Mouse (Mus musculus): ENCODE data around the gene Dph1. TPM values are rescaled to one million over a fixed set of nuclear protein-coding genes. Genes with fewer than 3 reads are reported as not detected.

The Dph1 gene
- total RNA-seq, 2 experiments from 2014 or later, result 26.8 to 29.0 TPM

DNA sequence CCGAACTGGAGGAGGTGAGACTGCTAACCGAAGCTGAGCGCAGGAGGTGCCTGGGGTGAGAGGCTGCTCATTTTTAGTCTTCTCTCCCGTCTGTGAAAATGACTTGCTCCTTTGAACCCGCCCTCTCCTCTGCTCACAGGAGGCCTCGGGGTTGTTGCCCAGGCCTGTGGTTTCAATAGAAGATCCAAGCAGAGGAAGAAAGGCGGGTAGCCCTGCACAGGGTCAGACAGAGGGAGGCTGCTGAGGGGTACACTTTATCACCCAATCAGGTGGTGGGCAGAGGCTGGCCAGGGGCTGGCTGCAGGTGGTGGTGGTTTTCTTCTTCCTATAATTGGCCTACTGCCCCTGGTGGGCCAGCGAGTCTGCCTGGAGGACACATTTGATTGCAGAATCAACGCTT is 13.4 kb upstream of the Dph1 start:
- no peak for DNase-seq (ENCODE audit: low spot score in 2 of 2)

DNA sequence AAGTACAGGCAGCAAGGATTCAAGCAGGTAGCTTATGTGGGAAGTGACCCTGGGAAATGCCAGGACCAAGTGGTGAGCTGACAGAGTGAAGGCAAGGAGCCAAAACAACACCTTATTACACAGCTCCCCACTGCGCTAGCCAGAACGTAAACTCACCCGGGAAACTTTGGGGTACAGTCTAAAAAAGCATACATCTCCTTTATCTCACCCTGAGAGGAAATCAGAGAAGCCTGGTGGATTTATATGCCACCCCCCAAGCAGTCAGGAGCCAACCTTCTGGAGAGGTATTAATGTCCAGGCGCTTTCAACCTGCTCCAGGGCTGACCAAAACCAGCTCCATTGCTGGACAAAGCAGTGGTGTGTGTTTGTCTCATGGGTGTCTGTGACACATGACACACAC is 12.9 kb upstream of the Dph1 start:
- no peak for DNase-seq (ENCODE audit: low spot score in 2 of 2)

DNA sequence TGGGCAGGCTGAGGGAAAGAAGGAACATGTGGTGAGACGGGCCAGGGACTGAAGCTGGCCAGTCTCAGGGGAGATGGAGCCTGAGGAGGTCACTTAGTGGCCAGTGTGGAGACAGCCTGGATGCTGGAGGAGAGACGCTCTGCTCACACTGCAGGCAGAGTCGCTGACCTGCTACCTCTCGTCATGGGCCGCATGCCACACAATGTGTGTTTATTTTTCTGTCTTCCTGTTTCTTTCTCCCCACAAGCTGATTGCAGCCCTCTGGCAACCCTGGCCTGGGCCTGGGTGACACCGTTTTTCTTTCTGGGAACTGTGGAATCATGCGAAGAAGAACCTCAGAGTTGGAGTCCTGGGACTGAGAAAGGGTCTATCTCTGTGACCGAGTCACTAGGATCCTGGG is 10.7 kb upstream of the Dph1 start:
- DNase-seq (ENCODE audit: low spot score in 2 of 2), result no peak

DNA sequence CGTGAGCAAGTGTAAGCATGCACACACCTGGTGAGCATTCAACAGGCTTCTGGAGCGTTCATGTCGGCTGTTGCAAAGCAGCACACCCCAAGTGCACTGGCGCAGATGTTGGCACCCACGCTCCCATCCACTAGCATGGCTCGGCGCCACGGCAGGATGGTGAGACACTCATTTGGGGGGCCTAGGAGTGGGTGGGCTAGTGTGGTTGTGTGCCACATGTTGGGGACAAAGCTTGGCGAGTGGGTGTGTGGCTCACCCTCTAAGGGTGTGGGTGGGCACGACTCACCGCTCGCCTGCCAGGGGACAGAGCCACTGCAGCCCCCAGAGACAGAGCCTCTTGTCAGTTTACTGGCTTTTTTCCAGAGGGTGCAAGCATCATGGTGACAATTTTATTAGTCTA is 9.9 kb upstream of the Dph1 start:
- DNase-seq (ENCODE audit: low spot score in 2 of 2), result no peak

DNA sequence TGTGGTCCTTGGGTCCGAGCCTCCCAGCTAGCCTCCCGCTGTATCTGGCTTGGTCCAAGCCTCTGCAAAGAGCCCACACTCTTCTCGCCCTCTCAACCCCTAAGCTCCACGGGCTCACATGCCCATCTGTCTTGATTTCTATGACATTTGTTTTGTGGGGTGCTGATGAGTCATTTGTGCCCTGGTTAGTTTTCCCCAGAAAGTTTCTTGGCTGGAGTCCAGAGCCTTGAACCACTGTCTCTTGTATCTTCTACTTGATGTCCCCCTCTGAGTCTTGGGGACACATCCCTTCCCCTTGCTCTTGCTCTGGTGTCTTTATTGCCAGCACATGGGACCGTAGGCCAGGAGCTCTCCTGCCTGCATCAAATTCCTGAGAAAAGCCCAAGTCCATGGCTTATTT is 8.9 kb upstream of the Dph1 start:
- DNase-seq (ENCODE audit: low spot score in 2 of 2), result no peak

DNA sequence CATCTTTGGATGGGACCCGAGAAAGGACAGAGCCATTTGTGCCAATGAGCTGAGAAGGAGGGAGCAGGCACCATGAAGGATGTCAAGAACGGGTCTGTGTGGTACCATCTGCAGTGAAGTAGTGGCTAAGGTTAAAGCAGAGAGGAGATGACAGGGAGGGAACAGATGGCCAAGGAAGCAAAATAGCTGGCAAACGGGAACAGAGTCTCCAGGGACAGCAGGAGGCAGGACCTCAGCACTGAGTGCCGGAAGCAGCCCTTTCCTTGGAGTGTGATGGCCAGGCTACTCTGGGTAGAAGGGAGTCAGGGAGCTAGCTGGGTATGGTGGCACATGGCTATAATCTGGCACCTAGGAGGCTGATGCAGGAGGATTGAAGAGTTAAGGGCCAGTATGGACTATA is 7.8 kb upstream of the Dph1 start:
- no peak for DNase-seq (ENCODE audit: low spot score in 2 of 2)

DNA sequence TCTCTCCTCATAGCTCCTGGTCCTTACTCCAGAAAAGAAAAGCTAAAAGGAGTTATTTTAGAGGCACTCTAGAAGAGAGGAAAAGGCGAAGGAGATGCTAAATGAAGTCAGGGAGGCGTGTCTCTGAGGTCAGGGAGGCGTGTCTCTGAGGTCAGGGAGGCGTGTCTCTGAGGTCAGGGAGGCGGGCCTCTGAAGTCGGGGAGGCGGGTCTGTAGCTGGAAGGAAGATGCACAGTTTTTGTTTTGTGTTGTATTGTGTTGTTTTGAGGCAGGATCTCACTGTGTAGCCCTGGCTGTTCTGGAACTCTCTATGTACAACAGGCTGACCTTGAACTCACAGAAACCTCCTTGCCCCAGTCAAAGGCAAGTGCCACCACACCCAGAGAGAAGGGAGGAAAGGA is 6.9 kb upstream of the Dph1 start:
- no peak for DNase-seq (ENCODE audit: low spot score in 2 of 2)

DNA sequence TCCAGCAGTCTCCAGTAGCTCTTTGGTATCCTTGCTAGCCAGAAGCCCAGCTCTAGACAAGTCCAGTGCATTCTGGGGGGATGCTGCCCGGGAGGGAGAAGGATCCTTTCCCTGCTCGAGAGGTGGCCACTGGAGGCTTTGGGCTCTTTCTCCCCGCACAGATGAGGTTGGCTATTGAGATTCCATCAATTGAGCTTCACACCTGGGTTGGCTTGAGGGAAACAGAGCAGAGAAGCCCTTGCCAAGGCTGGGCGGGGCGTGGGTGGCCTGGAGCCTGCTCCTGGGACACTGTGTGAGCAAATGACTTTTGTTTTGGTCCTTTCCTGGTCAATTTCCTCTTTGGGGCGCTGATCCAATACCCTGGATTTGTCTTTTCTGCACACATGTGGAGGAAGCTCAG is 5.1 kb upstream of the Dph1 start:
- DNase-seq (ENCODE audit: low spot score in 2 of 2), result no peak

DNA sequence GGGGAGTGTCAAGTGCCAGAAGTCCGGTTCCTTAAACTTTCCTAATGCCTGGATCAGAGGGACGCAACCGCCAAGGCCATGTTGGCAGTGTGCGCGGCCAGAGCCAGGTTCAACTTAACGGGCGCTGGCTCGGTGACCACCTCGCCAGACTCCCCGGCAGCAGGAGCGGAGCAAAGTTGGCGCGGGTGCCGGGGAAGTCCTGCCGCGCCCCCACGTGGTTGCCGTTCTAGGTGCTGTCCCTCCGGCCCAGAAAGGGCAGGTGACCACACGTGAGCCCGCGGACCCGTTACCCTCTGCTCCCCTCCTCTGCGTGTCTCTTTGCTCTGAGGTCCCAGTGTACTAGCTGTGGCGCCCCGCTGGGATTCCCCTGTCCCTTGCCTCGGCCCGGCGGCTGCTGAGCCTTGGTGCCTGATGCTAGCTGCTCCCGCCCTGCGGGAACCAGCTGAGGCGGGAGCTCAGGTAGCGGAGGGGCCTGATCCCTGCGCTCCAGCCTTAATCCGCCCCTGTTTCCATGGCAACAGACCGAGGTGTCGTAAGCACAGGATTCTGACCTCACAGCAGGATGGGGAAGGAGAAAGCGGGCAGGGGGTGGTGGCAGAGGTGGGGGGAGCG is 3.9 kb upstream of the Dph1 start:
- peak in 1 of 2 experiments; percentile 25 for DNase-seq (ENCODE audit: low spot score in 2 of 2)

DNA sequence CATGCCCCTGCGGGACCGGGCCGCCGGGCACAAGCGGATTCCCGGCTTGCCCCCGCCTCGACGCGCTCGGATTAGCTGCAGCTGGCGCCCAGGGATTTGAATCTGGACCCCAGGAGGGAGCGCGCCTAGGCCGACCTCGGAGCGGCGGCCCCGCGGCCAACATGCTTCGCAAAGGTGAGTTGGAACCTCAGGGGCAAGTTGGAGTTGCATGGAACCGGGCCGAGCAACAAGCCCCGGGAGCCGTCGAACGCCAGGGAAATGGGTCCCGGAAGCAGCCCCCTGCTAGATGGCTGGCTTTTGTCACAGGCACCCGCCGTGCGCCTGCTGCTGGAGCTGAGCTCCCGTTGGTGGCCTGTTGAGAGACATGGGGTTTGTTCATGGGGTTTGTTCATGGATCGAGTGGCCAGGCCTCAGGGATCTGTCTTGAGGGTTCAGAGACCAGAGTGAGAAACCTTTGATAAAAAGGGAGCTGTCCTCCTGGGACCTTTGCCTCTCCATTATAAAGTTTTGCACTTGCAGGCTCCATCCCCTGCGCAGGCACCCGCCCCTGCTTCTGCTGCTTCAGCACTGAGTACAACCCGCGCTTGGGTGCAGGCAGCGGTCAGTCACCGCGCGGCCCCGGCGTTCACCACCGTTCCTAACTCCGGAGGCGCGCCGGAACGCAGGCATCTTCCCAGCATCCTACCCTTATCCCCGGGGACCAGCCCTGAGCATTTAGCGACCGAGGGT is 3.2 kb upstream of the Dph1 start:
- DNase-seq (ENCODE audit: low spot score in 2 of 2), result no peak

DNA sequence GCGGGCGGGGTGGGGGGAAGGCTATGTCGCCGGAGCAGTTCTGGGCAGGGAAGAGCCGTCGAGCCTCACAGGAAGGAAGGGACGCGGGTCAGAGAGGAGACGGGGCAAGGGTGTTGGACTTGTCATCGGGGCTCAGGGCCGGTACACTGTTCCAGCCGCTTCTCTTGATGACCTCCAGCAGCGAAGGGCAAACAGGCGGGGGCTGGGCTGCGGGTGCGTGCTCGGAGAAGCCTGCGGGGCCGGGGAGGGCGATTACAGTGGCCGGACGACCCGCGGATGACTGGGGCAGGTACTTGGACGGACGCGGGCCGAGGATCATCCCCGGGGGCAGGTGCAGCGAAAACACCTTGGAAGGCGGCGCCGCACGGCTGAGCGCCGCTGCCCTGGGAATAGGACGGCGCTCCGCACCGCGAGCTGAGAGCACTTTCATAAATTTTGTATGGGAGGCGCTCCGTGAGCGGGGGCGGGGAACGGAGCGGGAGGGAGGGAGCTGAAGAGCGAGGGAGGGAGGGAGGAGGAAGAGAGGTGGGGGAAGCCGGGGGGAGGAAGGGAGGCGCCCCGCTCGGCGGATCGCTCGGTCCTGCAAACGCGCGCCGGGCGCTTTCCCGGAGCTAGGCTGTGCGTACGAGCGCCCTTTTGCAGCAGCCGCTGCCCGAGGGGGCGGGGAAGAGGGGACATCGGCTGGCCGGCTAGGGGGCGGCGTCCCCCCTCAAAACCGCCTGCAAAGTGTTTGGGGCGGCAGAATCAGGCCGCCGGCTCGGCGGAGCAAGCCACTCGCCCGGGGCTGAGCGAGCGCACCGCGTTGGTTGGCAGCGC is 2.4 kb upstream of the Dph1 start, which contains the start of gene Rtn4rl1:
Gene Rtn4rl1, plus strand, starts transcription at position 528 of the 816 bp plus-strand sequence.
- peak; percentile 38 to 57 for DNase-seq (ENCODE audit: low spot score in 2 of 2)

DNA sequence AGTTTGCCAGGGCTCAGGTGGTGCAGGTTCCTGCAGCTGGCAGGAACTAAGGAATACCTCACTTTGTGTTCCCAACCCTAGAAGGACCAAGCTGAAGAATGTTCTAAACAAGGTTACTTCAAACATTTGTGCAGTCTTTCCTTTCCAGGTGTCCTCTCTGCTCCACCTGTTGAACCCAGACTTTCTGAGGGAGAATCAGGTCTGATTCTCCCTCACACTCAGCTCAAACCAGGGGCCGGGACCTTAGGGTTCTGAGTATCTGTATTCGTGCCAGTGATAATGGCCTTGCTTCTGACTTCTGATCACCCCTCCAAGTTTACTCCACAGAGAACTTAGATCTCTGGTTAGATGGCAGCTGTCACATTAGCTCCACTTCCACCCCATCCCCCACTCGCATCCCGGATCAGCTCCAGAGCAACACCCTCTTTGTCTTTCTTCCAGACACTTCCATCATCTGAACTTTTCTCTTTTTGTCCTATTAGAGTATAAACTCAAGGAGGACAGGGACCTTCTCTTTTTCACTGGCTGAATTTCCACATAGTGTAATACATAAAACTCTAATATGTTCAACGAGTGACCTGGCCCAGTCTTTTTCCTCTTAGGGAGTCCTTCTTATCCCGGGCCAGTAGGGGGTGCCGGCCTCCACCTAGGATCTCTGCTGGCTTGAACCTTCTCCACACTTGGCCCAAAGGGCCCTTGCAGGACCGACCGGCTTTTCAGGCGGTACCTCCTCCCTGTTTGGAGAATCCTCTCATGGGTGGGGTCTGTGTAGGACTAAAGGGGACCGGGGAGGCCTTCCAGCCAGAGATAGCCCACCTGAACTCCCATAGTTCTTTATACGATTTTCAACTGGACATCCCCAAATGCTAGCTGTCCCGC is 1.5 kb upstream of the Dph1 start:
- peak; percentile 64 to 72 for DNase-seq (ENCODE audit: low spot score in 2 of 2)

DNA sequence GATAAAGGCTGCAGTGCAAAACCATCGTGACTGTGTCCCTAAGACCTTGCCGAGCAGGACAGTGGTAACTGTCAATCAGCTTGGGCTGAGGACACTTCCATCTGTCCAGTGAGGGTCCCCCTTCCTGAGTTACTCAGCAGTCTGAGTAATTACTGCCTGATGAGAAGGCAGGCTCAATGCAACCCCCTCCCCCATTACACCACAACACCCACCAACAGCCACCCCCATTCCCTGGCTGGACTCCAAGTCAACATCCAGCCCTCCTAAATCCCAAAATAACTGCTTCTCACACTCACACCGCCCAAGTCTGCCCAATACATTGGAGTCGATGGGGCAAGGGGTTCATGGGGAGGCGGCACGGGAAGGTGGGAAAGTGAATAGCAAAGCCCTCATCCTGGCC is 800 bp upstream of the Dph1 start:
- no peak for DNase-seq (ENCODE audit: low spot score in 2 of 2)

DNA sequence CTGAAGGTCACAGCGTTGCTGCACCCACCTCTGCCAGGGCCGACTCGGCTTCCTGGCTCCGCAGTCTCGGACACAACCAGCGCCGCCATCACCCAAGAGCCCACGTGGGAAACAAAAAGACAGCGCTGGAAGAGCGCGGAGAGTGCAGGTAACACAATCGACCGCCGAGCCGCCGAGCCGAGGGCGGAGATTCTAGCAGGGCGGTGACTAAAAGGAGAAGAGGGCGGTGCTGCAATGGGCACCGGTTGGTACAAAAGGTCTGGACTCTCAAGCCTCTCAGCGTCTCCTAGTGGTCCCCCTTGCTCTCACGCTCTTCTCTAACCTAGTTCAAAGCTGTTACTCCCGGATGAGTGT is 693 bp downstream of the Dph1 start:
- DNase-seq (ENCODE audit: low spot score in 2 of 2), result peak; percentile 60 to 75

DNA sequence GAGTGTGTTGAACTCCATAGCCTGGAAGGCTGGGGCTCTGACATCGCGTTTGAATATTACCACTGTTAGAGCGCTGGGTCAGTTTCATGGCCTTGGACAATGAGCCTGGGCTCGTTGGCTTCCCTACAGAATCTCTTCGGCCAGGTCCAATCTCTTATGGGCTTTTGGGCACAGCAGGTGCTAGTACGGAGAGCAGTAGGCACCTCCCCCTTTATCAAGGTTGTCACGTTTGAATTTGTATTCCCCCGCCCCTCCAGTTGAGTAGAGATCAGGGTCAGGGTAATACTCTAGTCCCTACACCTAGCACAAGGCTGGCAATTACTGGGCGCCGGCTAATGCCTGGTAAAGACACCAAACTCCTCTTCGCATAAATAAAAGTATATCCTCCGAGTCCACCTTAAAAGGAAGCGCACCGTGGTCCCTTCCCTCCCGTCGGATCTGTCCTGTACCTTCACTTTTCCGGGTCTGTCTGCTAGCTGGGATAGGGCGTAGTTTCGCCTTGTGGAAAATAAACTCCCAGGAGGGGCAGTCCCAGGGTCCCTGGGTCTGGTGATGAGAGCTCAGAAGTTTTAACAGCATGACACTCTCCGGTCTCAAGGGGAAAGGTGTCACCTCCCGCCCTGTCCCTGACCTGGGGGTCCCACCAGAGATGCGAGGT is 1.2 kb downstream of the Dph1 start:
- no peak for DNase-seq (ENCODE audit: low spot score in 2 of 2)

DNA sequence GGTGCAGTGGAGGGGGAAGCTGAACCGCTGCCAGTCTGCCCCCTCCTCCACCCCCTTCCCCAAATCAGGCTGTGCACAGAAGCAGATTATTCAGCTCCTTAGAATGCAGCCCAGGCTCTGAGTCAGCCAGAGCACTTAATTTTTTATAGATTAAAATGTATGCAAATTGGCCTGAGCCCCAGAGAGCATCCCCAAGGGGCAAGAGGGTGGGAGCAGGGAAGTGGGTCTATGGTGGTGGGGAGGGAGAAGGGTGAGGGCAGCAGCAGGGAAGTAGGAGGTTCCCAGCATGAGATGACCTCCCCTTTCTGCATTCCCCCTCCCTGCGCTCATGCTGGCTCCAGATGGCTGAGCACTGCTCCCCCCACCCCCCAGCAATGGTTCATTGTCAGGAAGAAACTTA is 6.1 kb downstream of the Dph1 start:
- DNase-seq (ENCODE audit: low spot score in 2 of 2), result no peak

DNA sequence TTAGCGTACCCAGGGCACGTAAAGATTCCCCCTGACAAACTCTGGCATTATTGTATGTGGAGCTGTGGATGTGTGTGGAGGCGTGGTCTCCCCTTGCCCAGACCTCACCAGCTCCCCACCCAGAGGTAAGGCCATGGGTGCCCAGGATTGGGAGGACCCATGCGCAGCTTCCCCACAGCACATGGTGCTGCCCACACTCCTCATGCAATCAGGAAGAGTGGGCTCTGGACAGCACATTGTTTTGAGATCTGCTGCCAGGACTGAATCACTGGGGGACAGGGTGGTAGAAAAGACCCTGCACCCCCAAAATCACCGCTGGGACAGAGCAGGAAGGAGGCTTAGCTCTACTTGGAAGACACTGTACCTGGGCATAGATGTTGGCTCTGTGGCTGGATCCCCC is 6.5 kb downstream of the Dph1 start:
- DNase-seq (ENCODE audit: low spot score in 2 of 2), result no peak

DNA sequence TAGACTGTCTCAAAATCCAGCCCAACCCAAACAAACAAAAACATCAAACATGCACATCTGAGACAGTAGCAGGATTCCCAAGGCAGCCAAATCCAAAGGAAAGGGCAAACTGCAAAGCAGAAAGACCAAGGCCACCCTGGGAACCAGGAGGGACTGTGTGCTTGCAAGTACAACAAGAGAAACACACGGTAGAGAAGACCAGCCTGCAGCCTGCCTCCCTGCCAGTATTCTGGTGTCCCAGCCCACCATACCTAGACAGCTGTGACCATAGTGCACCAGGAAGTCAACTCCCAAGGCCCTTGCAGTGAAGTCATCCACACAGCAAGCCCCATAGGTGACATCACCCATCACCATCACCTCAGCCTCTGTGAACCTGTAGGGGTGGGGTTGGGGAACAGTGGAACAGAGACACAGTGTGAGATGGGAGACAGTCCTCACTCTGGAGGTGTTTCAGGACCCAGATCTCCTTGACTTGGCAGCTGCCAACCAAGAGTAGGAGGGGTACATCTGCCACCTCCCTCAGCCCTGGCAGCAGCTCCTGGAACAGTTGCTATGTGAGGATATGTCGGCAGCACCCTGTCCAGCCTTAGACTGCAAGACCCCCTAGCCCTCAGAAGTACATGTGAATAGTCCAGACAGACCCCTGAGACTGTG is 7.0 kb downstream of the Dph1 start:
- DNase-seq (ENCODE audit: low spot score in 2 of 2), result no peak

DNA sequence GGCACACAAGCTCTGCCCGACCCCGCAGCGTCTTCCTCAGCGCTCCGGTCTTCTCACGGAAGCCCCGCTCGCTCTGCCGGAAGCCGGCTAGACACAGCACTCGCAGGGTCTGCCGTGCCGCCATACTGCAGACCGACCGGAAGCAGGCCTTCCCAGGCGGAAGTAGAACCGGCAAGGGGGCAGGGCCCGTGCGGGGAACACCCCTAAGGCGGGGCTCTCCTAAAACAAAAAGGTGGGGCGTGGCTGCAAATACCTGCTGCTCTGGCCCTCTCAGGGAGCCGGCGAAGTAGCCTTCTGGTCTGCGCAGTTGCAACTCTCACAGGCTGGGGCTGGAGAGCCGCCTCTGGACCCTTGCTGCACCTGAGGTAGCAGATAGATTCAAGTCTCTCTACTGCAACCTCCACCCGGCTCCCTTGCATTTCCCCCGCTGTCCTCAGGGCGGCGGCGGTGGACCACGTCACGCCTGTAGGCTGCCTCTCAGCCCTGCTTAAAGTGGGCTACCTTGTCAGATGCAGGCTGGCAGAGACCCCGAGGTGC is 12.3 kb downstream of the Dph1 start, which contains the start of gene Ovca2:
Gene Ovca2, minus strand, starts transcription at position 164 of the 537 bp plus-strand sequence.
- peak; percentile 67 to 84 for DNase-seq (ENCODE audit: low spot score in 2 of 2)

DNA sequence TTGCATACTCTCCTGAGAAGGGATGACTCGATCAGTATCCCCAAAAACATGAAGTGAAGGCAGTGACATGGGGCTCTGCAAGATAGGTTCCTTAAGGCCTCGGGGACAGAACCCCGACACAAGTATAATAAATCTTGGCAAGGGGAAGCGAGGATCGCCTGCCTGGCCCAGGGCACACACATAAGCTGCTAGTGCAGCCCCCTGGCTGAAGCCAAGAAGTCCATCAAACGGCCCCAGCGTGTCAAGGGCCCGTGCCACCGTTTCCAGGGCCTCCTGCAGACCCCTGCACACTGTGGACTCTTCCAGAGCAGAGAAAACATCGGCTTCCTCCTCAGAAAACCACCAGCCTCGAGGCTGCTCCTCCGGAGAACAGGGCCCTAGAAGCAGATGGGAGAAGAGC is 13.0 kb downstream of the Dph1 start:
- no peak for DNase-seq (ENCODE audit: low spot score in 2 of 2)

Data from adrenal gland, postnatal 4 days (tissue).